Mouse (Mus musculus) liver, embryonic 14.5 days (tissue): ENCODE results near the gene Phip. TPM values are rescaled to one million over a fixed set of nuclear protein-coding genes. Genes with fewer than 3 reads are reported as not detected.

Source experiments
- ATAC-seq: fragments of 200-750 bp; cut with Nextera tagmentation; 2 replicates; pipeline ENCODE4 v1.8.0; 2017; ENCODE audit warnings: moderate number of reproducible peaks, mild to moderate bottlenecking, moderate library complexity; ENCODE audit not compliant: insufficient read depth
- DNase-seq, 3 experiments: peaks; one replicate each; pipeline ENCODE4 v3.0.0-alpha.2; 2012 to 2013; ENCODE audit warnings: low read depth in 3 of 3, low spot score in 3 of 3
- H3K27ac ChIP-seq: fragments of 300-500 bp; sonication (generic); 2 replicates; pipeline ENCODE4 v1.5.1; 2014; ENCODE audit warnings: moderate library complexity, mild to moderate bottlenecking, control low read depth, inconsistent platforms
- H3K27me3 ChIP-seq: fragments of 300-500 bp; sonication (generic); 2 replicates; pipeline ENCODE4 v1.6.1; 2014; ENCODE audit warnings: mild to moderate bottlenecking, low read length, moderate library complexity; ENCODE audit not compliant: control insufficient read depth, insufficient read depth
- H3K36me3 ChIP-seq: fragments of 300-500 bp; sonication (generic); replicated peaks from 2 replicates; pipeline ENCODE4 v1.6.1; 2014; ENCODE audit warnings: low read depth; ENCODE audit not compliant: control insufficient read depth, insufficient read depth
- H3K4me1 ChIP-seq, 2 experiments: fragments of 200-500 bp in 1 of 2; fragments of 300-500 bp in 1 of 2; sonication (generic) in 1 of 2; replicated peaks; 2 replicates each; pipeline ENCODE4 v1.6.1; 2012 to 2014; ENCODE audit warnings: antibody characterized with exemption in 1 of 2, inconsistent platforms in 1 of 2, low read length in 1 of 2; ENCODE audit not compliant: control insufficient read depth in 2 of 2, insufficient read depth in 2 of 2
- H3K4me2 ChIP-seq: fragments of 300-500 bp; sonication (generic); 2 replicates; pipeline ENCODE4 v1.6.1; 2014; ENCODE audit warnings: low read depth, mild to moderate bottlenecking, control low read depth, moderate library complexity
- H3K4me3 ChIP-seq, 2 experiments: fragments of 200-500 bp in 1 of 2; fragments of 300-500 bp in 1 of 2; sonication (generic) in 1 of 2; 2 replicates each; pipeline ENCODE4 v1.5.1; 2012 to 2014; ENCODE audit warnings: low read depth in 2 of 2, low read length in 2 of 2, mild to moderate bottlenecking in 2 of 2, control low read depth in 1 of 2, inconsistent platforms in 1 of 2, moderate library complexity in 1 of 2; ENCODE audit not compliant: insufficient read depth in 1 of 2
- H3K9ac ChIP-seq: fragments of 300-500 bp; sonication (generic); replicated peaks from 2 replicates; pipeline ENCODE4 v1.6.1; 2014; ENCODE audit warnings: mild to moderate bottlenecking, control low read depth, moderate library complexity
- H3K9me3 ChIP-seq: fragments of 300-500 bp; sonication (generic); 2 replicates; pipeline ENCODE4 v1.6.1; 2016; ENCODE audit warnings: low read length, mixed read lengths; ENCODE audit not compliant: control insufficient read depth
- CTCF ChIP-seq: IDR thresholded peaks from 2 replicates; pipeline ENCODE4 v1.5.1; 2016; ENCODE audit warnings: antibody characterized with exemption, low read depth, control low read depth
- EP300 ChIP-seq: IDR thresholded peaks from 2 replicates; pipeline ENCODE4 v1.6.1; 2016; ENCODE audit warnings: antibody characterized with exemption, low read depth
- WGBS: fragments of 180-500 bp; shearing (Covaris S2); extraction: QIAGEN DNeasy Blood & Tissue Kit; methylation state at CpG from one replicate; pipeline ENCODE4 v1.1.7; 2014; ENCODE audit not compliant: insufficient replicate concordance; 5-methylcytosine and 5-hydroxymethylcytosine counted together
- polyA plus RNA-seq, 2 experiments: library from polyadenylated mRNA; depleted of rRNA in 1 of 2; stranded (reverse) in 1 of 2; unstranded in 1 of 2; fragments of >200 nt; fragmentation: Nextera tagmentation in 1 of 2; extraction: Ambion mirVana in 1 of 2; gene quantifications; 2 replicates each; pipeline versions ENCODE4 v1.2.1 to v1.2.3; 2012 to 2014

Phip gene
- 2.5 and 3.5 TPM in 2 replicates for polyA plus RNA-seq (2012; rRNA removed)
- polyA plus RNA-seq (2014; fragmentation: Nextera tagmentation; extraction: Ambion mirVana) = 17.2 and 17.7 TPM in 2 replicates

DNA sequence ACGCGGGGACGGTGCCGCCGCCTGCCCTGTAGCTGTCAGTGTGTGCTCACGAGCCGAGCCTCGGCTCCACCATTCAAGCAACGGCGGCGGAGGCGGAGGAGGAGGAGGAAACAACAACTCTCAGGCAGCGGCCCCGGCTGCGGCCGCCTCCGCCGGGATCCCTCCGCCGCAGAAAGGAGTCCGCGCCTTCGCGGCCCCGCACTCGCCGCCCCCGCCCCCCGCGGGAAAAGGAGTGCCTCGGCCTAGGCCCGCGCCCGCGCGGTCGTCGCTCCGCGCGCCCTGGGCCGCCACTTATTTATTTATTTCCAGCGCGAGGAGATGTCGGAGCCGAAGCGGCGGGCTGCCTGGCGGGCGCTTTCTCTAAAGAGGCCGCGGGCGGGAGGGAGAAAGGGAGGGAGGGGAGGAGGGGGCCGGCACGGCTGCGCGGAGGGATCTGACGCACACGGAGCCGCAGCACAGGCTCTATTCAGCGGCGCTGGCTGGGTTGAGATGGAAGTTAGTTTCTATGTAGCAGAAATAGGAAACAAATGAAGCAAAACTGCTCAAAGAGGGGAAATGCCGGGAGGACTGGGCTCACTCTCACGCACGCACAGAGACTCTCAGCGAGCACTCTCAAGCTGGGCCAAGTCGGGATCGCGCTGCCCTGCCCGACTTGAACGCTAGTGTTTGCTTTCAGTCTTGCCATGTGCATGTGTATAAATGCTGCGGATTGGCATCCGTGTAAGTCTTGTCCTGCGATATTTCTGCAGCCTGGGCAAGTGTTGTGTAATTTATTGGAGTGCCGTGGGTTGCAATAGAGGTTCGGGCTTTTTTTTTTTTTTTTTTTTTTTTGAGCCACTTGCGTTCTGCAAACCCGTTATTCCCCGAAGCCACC lies at the start of gene Phip:
TSS of gene Phip (minus strand) at position 175 of the 874 bp plus-strand sequence.
- peak within 1 kb of the TSS; percentile 77 to 86 for H3K4me3 ChIP-seq
- peak within 1 kb of the TSS; percentile 97 for H3K9ac ChIP-seq
- peak within 1 kb of the TSS; percentile 93 for H3K27ac ChIP-seq
- peaks cover 3% of the 10 kb centered on the region for H3K36me3 ChIP-seq
- H3K27me3 ChIP-seq = no peaks in the 10 kb centered on the region
- DNase-seq (peak; percentile 81 to 83 (median 81)), ATAC-seq (peak; percentile 86)
- H3K4me2 ChIP-seq = peak within 1 kb of the TSS; percentile 79
- under 1% methylated on average over 73 of the region's 79 CpGs for WGBS
- H3K4me1 ChIP-seq = peaks cover 2 to 9% of the 10 kb centered on the region in 2 experiments; a peak in 3 of 4 replicates
- H3K9me3 ChIP-seq = no peaks in the 10 kb centered on the region
- TF ChIP-seq CTCF (no peak), EP300 (0 out of 2 replicates have a peak, but pooled peaks have one; percentile 8)

DNA sequence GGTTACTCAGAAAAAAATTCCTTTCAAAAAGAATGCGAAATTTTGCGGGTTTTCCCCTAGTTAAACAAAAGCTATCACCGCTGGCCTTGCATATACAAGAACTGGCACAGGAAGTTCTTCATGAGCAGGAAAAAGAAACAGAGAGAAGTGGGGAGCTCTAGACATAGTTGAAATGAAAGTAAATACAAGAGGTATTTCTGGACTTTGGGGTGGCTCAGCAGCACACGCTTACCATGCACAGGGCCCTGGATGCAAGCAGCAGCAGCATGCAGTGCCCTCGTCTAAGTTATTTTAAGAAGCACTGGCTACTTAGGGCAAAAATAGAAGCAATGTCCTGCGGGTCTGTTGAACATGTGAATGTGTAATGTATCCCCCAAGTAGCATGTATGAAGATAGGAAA lies 48.4 kb upstream of the Phip start:
- TF ChIP-seq CTCF (no peak), EP300 (no peak)
- H3K4me2 ChIP-seq = no peak overlapping the region
- H3K36me3 ChIP-seq = no peaks in the 10 kb centered on the region
- H3K4me3 ChIP-seq = no peak overlapping the region
- DNase-seq (no peak), ATAC-seq (no peak)
- H3K27me3 ChIP-seq = no peaks in the 10 kb centered on the region
- H3K27ac ChIP-seq = no peak overlapping the region
- H3K9ac ChIP-seq = no peak overlapping the region
- H3K4me1 ChIP-seq = no peaks in the 10 kb centered on the region
- no peaks in the 10 kb centered on the region for H3K9me3 ChIP-seq
- WGBS = 42% methylated on average over 6 of the region's 6 CpGs

DNA sequence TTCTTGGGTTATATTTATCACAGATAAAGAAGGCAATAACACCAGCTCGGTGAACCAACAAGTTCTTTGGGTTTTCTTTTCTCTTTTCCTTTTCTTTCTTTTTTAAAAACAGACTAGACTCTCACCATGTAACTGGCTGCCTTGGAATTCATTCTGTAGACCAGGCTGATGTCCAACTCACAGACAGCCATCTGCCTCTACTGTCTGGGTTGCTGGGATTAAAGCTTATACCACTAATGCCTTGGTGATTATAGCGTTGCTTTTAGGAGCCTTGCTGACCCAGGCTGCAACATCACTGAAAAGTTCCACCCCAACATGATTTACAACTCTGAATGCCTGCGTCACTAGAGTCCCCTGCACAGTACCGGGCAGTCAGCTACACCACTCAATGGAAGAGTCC lies 39.2 kb upstream of the Phip start:
- Histone ChIP-seq H3K9ac (no peak overlapping the region), H3K9me3 (no peaks in the 10 kb centered on the region), H3K4me1 (no peaks in the 10 kb centered on the region), H3K27me3 (no peaks in the 10 kb centered on the region), H3K4me2 (no peak overlapping the region), H3K36me3 (no peaks in the 10 kb centered on the region), H3K4me3 (no peak overlapping the region), H3K27ac (no peak overlapping the region)
- DNase-seq (no peak), ATAC-seq (no peak)
- TF ChIP-seq EP300 (no peak), CTCF (no peak)
- 62% methylated on average over 4 of the region's 4 CpGs for WGBS

DNA sequence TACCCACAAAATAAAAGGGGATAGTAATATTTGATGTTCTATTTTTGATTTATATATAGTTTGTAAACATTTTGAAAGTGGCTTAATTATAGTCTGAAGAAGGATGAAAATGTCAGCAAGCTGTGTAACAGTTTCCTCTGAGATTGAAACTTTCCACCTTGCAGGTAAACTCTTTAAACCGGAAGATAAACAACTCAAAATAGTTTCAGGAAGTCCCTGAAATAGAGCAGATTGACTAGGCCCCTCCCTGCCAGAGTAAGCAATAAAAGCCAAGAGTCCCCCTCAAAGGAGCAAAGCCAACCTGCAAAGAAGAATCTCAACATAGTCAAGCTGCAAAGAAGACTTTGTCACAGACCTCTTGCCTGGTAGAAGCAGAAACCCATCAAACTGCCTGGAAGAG lies 33.0 kb upstream of the Phip start:
- DNase-seq (no peak), ATAC-seq (no peak)
- Histone ChIP-seq H3K9ac (no peak overlapping the region), H3K36me3 (no peaks in the 10 kb centered on the region), H3K27me3 (no peaks in the 10 kb centered on the region), H3K9me3 (no peaks in the 10 kb centered on the region), H3K4me3 (no peak overlapping the region), H3K4me2 (no peak overlapping the region), H3K27ac (no peak overlapping the region), H3K4me1 (no peaks in the 10 kb centered on the region)
- WGBS = 61% methylated on average over 1 of the region's 1 CpGs
- TF ChIP-seq EP300 (no peak), CTCF (no peak)

DNA sequence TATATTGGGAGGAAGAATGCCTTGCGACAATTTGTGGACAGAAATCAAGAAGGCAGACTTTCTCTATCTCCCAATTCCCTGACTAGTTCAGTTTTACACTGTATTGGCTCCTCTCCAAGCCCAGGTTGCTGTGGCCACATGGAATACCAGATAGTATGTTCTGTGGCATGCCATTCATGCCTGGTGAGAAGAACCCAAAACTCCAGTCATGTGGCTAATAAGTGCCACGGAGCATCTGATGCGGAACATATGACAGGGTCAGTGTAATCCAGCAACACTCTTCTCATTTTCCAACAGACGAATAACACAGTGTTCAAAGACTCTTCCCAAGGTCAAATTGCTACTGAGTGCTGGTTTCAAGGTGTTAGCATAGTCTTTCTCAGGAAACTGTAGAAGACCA lies 26.0 kb upstream of the Phip start:
- no peak for DNase-seq
- Histone ChIP-seq H3K27me3 (no peaks in the 10 kb centered on the region), H3K27ac (no peak overlapping the region), H3K4me3 (no peak overlapping the region), H3K36me3 (no peaks in the 10 kb centered on the region), H3K9me3 (no peaks in the 10 kb centered on the region), H3K9ac (no peak overlapping the region), H3K4me1 (no peaks in the 10 kb centered on the region), H3K4me2 (no peak overlapping the region)
- WGBS = 74% methylated on average over 4 of the region's 4 CpGs
- TF ChIP-seq CTCF = no peak
- no peak for ATAC-seq
